Mouse (Mus musculus) gastrocnemius, adult 2 months (tissue): ENCODE results near the gene Lmx1b. TPM values are rescaled to one million over a fixed set of nuclear protein-coding genes. Genes with fewer than 3 reads are reported as not detected.
A peak's percentile ranks its signal among the peaks of the same experiment; 100 is the strongest.

ENCODE experiments used
- DNase-seq: peaks from one replicate; pipeline ENCODE4 v3.0.0; 2022
- H3K27ac ChIP-seq: fragments of 200-600 bp; 2 replicates; pipeline ENCODE4 v1.8.1; 2022; ENCODE audit warnings: mild to moderate bottlenecking
- H3K4me3 ChIP-seq: fragments of 200-600 bp; 2 replicates; pipeline ENCODE4 v1.8.1; 2022; ENCODE audit warnings: mild to moderate bottlenecking, moderate library complexity
- CTCF ChIP-seq: fragments of 200-600 bp; IDR thresholded peaks from 2 replicates; pipeline ENCODE4 v1.8.1; 2022; ENCODE audit warnings: antibody characterized with exemption, mild to moderate bottlenecking, moderate library complexity
- intact Hi-C: fragments of 180-260 bp; cut with DNase I; formaldehyde crosslinking; loops from one replicate; pipeline ENCODE4 v1.15.1; 2025
- total RNA-seq, 2 experiments: library from RNA; stranded (reverse); gene quantifications; 2 replicates each; pipeline ENCODE4 v1.2.3; 2021

The Lmx1b gene
- total RNA-seq, 2 experiments from 2014 or later, result 0.18 to 0.25 TPM

GRCm38 (mm10) chr2:33604846-33605486, 35.3 kb downstream of the Lmx1b start:
- TF ChIP-seq CTCF, result no peak
- H3K27ac ChIP-seq, result no peak overlapping the region
- intact Hi-C loops, result no loop called here
- H3K4me3 ChIP-seq, result no peak overlapping the region
- DNase-seq, result no peak

GRCm38 (mm10) chr2:33600520-33600919, 39.8 kb downstream of the Lmx1b start:
- Histone ChIP-seq H3K4me3 (no peak overlapping the region), H3K27ac (no peak overlapping the region)
- peak; percentile 20; the same call in 1 of the 2 replicates for TF ChIP-seq CTCF
- DNase-seq, result no peak
- intact Hi-C loops, result no loop called here

- DNase-seq, result no peak
- no peak for TF ChIP-seq CTCF
- Histone ChIP-seq H3K4me3 (no peak overlapping the region), H3K27ac (no peak overlapping the region)
- intact Hi-C loops, result no loop called here
Measured at GRCm38 (mm10) chr2:33597384-33597783, 42.9 kb downstream of the Lmx1b start.

- TF ChIP-seq CTCF, result no peak
- no peak overlapping the region for H3K4me3 ChIP-seq
- no peak for DNase-seq
- intact Hi-C loops, result no loop called here
- no peak overlapping the region for H3K27ac ChIP-seq
Measured at GRCm38 (mm10) chr2:33595085-33595423, 45.3 kb downstream of the Lmx1b start.

- TF ChIP-seq CTCF, result no peak
- H3K27ac ChIP-seq, result no peak overlapping the region
- intact Hi-C loops, result no loop called here
- H3K4me3 ChIP-seq, result no peak overlapping the region
- no peak for DNase-seq
Measured at GRCm38 (mm10) chr2:33594181-33595084, 45.9 kb downstream of the Lmx1b start.

- no peak for TF ChIP-seq CTCF
- DNase-seq, result no peak
- H3K27ac ChIP-seq, result no peak overlapping the region; the same call in 1 of the 2 replicates
Measured at GRCm38 (mm10) chr2:33592931-33593555, 47.3 kb downstream of the Lmx1b start.

GRCm38 (mm10) chr2:33589280-33589679, 51.0 kb downstream of the Lmx1b start:
- intact Hi-C loops, result no loop called here
- no peak overlapping the region for H3K27ac ChIP-seq
- no peak overlapping the region for H3K4me3 ChIP-seq

More at GRCm38 (mm10) chr2:33592931-33593555, 47.3 kb downstream of the Lmx1b start:
- no peak overlapping the region for H3K4me3 ChIP-seq
- intact Hi-C loops, result no loop called here

GRCm38 (mm10) chr2:33584937-33585910, 55.1 kb downstream of the Lmx1b start:
- intact Hi-C loops, result no loop called here
- Histone ChIP-seq H3K4me3 (no peak overlapping the region), H3K27ac (no peak overlapping the region)
- TF ChIP-seq CTCF, result no peak
- DNase-seq, result no peak

More at GRCm38 (mm10) chr2:33589280-33589679, 51.0 kb downstream of the Lmx1b start:
- TF ChIP-seq CTCF, result no peak
- no peak for DNase-seq

GRCm38 (mm10) chr2:33583761-33584160, 56.5 kb downstream of the Lmx1b start:
- Histone ChIP-seq H3K27ac (no peak overlapping the region), H3K4me3 (no peak overlapping the region)
- no peak for TF ChIP-seq CTCF
- intact Hi-C loops, result no loop called here
- DNase-seq, result no peak

GRCm38 (mm10) chr2:33583317-33583716, 57.0 kb downstream of the Lmx1b start:
- Histone ChIP-seq H3K27ac (no peak overlapping the region), H3K4me3 (no peak overlapping the region)
- no peak for TF ChIP-seq CTCF
- DNase-seq, result no peak
- intact Hi-C loops, result no loop called here

- no peak for DNase-seq
- Histone ChIP-seq H3K27ac (no peak overlapping the region), H3K4me3 (no peak overlapping the region)
- intact Hi-C loops, result no loop called here
- TF ChIP-seq CTCF, result no peak
Measured at GRCm38 (mm10) chr2:33582457-33583060, 57.8 kb downstream of the Lmx1b start.

GRCm38 (mm10) chr2:33581866-33582265, 58.4 kb downstream of the Lmx1b start:
- TF ChIP-seq CTCF, result no peak
- intact Hi-C loops, result no loop called here
- Histone ChIP-seq H3K4me3 (no peak overlapping the region), H3K27ac (no peak overlapping the region)
- no peak for DNase-seq
